Mouse (Mus musculus) testis, adult 10 weeks (tissue): ENCODE measurements around the gene Zfp956. TPM values are rescaled to one million over a fixed set of nuclear protein-coding genes. Genes with fewer than 3 reads are reported as not detected.

ENCODE experiments used
- polyA plus RNA-seq: library from polyadenylated mRNA; stranded (reverse); fragments of 350-450 nt; fragmentation: Illumina TruSeq; extraction: RNeasy Lipid Tissue Mini Kit (QIAGEN cat#74804); gene quantifications from one replicate; pipeline ENCODE4 v1.2.3, GENCODE M21; 2014; ENCODE audit warnings: low read depth, low replicate concordance

Zfp956 gene
- 24.8 TPM for polyA plus RNA-seq

GRCm38 (mm10) chr6:47953191-47953726 lies at the start of gene Zfp956:
Gene Zfp956, plus strand, starts transcription at chr6:47953390.

GRCm38 (mm10) chr6:47920447-47921340 lies 32.5 kb upstream of the Zfp956 start, which contains the start of gene Zfp212:
Gene Zfp212, plus strand, starts transcription at chr6:47920476.

Other genes with a start within 250 kb of the Zfp956 start
- gene Pdia4, start 140.0 kb upstream of the Zfp956 start, polyA plus RNA-seq = 34.6 TPM
- gene Zfp786, start 122.5 kb upstream of the Zfp956 start, polyA plus RNA-seq = 4.5 TPM
- 9.1 TPM for gene Zfp398, start 117.7 kb upstream of the Zfp956 start, polyA plus RNA-seq
- gene Zfp282, start 76.2 kb upstream of the Zfp956 start, polyA plus RNA-seq = 0.48 TPM
- gene Zfp212, start 32.9 kb upstream of the Zfp956 start, polyA plus RNA-seq = 4.7 TPM
- 3.2 TPM for gene Zfp777, start 95.5 kb downstream of the Zfp956 start, polyA plus RNA-seq
- gene Zfp746, start 133.2 kb downstream of the Zfp956 start, polyA plus RNA-seq = 8.9 TPM